Mouse (Mus musculus) adrenal gland, adult (tissue): ENCODE results near the gene Efcab12.

Experiments
- DNase-seq, 2 experiments: peaks; one replicate each; pipeline ENCODE4 v3.0.0; 2022 to 2023; ENCODE audit warnings: low spot score in 1 of 2; ENCODE audit not compliant: inconsistent age in 2 of 2

Efcab12 gene

DNA sequence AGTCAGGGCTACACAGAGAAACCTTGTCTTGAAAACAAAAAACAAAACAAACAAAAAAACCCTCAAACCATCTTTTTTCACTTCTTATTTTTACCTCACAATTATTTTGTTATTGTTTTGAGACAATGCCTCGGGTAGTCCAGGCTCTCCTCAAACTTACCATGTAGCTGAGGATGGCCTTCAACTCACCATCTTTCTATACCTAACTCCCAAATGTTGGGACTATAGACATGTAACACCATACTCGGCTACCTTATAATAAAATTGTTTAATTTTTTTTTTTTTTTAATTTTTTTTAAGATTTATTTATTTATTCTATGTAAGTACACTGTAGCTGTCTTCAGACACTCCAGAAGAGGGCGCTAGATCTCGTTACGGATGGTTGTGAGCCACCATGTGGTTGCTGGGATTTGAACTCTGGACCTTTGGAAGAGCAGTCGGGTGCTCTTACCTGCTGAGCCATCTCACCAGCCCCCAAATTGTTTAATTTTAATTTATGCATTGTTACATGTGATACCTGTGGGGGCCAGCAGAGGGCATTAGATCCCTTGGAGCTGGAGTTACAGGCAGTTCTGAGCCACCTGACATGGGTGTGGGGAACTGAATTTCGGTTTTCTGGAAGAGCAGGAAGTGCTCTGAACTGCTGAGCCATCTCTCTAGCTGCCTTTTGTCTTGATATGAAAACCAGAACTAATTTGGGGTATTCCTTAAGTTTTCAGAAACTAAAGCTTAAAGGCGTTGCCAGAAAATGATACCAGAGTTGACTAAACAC, 8.6 kb upstream of the Efcab12 start:
- peak; percentile 49 to 82 for DNase-seq

DNA sequence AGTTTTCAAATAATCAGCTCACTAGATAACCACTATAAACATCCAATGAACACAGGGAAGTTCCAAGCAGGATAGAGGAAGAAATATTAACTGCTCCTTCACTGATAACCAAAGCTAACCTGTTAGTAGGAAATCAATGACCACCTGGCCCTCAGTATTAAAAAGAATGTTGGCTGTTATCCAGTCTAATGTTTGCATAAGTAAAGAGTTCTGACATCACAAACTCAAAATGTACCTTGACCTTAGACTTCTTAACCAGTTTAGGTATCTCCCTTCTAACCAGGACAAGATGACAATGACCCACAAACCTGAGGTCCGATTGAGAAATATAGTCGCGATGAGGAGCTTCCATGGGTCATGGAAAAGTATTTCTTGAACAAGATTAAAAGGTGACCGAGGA, 6.8 kb upstream of the Efcab12 start:
- no peak for DNase-seq

DNA sequence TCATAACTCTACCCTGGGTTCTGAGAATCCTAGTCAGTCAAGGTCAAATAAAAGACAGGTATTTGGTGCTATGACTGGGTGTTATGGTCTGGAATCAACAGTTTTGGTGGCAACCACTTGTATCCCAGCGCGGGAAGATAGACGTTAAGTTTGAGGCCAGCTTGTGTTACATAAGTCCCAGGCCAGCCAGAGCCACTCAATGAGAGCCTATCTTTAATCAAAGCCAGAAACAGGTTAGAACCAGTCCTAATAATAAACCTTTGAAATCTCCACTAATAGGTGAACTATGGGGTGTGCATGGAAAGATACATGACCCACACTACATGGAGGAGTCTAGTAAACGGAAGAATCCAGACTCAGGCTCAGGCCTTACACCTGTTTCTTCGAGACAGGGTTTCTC, 533 bp upstream of the Efcab12 start:
- no peak for DNase-seq

DNA sequence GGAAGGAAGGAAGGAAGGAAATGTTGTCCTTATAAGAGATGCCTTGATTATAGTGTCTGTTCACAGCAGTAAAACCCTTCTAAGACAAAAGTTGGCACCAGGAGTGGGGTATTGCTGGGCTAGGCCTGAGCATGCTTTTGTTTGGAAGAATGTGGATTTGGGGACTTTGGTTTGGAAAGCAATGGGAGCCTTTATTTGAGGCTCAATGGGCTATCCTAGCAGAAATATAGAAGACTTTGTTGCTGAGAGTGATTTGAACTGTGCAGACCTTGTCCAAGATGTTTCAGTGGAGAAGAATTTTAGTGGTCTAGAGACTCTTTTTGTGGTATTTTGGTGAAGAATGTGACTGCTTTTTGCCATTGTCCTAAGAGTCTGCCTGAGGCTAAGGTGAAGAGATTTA, 4.4 kb downstream of the Efcab12 start:
- no peak for DNase-seq

DNA sequence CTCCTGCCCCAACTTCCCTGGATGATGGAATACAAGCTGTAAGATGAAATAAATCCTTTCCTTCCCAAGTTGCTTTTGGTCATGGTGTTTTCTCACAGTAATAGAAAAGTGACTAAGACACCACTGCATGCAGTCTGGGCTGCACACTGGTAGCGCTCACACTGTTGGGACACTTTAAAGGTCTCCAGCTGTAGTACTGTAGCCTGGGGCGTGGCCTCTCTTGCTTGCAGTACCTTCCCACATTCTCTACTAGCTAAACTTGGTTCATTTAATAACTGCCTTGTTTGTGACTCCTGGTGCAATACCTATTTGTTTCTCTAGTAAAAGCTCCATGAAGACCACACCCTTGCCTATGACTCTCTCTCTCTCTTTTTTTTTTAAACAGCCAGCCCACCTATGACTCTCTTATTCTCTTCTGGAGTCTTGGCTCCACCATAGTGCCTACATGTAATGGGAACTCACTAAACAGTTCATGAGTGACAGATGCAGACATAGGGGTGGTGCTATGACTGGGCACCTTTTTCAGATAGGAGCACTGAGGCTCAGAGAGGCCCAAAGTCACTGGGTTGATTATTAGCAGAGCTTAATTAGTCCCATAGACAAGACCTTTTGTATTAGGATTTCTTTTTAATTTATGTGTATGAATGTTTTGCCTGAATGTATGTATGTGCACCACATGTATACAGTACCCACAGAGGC, 5.9 kb downstream of the Efcab12 start:
- no peak for DNase-seq

DNA sequence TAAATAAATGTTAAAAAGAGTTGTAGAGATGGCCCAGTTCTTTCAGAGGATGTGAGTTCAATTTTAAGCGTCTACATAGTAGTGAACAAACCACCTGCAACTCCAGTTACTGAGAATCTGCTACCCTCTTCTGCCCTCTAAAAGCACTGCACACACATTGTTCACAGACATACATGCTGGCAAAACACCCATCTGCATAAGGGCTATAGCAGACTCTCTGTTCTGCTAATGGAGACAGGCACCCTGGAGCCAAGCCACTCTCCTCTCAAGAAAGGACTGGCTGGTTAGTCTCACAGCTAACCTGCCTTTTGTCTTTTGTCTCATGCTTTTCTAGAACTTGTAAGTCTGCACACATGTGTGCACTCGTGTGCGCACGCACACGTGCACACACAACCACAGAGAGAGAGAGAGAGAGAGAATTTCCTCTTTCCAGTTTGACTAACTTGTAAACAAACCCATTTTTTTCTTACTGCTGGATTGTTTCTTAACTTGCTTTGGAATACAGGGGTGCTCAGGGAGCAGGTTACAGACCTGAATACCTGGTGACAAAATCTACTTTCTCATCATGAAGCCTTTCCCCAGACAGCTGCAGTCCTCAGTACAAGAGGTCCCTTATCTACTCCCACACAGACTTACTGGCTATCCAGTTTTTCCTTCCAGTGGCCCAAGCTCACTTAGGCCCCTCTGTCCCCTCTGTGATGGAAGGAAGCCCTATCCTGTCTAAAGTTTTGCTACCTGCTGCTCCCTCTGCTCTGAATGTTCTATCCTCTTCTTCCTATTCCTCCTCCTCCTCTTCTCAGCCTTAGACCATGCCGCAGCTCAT, 7.2 kb downstream of the Efcab12 start:
- no peak for DNase-seq

DNA sequence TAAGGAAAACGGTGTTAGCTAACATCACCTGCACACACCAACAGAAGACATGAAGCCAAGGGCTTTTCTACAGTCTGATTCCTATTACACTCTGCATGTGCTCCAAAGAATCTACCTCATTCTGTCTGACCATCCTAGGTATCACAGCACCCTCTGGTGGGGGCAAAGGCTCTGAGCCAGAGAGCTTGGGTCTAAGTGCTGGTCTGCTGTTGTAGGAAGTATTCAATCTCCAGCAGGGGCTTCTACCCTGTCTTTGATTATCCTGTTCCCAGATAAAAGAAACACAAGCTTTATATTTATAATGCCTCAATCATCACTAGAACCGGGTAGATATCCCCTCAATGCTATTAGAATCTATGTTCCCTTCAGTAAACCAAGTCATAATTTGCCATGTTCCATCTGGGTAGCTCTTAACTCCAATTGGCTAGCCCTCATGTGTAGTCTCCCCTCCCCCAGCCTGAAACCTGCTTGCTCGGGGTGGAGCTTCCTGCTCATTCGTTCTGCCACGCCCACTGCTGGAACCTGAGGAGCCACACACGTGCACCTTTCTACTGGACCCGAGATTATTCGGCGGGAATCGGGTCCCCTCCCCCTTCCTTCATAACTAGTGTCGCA, 14.3 kb downstream of the Efcab12 start:
- DNase-seq, result peak; percentile 54 to 84

DNA sequence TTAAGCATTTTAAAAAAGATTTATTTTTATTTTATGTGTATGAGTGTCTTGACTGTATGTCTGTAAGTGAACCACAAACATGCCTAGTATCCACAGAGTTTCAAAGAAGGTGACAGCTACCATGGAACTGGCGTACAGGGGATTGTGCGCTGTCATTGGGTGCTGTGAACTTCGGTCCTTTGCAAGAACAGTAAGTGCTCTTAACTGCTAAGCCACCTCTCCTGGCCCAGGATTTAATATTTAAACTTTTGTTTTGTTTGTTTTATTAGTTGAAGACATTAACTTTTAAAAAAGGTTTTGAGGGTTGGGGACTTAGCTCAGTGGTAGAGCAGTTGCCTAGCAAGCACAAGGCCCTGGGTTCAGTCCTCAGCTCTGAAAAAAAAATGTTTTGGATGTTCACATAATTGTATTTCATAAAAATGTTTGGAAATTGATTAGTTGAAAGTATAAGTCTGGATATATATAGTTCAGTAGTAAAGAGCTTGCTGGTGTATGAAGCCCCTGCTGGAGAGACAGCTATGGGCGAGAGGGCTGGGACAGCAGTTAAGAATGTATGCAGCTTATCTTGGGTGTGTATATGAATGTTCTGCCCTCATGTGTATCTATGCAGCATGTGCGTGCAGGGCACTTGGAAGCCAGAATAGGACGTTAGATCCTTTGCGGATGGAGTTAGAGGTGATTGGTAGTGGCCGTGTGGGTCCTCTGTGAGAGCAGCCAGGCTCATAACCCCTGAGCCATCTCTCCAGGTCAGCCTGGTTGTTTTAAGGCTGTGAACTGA, 16.8 kb downstream of the Efcab12 start:
- DNase-seq, result no peak

DNA sequence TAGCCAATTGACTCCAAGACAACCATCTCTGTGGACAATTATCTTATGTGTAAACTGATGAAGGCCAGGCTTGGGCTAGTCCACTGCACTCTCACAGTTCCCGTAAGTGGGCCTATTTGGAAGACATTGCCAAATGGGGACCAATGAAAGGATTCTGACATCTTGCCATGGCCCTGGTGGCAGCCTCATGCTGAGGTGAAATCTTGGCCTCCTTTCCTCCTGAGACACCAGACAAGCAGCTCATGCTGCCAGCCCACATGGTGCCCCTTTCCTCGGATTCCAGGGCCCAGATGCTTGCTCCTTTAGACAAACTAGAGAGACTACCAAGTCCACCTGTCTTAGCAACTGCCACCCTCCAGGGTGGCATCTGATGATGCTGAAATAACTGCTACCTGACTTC, 20.1 kb downstream of the Efcab12 start:
- DNase-seq, result no peak

DNA sequence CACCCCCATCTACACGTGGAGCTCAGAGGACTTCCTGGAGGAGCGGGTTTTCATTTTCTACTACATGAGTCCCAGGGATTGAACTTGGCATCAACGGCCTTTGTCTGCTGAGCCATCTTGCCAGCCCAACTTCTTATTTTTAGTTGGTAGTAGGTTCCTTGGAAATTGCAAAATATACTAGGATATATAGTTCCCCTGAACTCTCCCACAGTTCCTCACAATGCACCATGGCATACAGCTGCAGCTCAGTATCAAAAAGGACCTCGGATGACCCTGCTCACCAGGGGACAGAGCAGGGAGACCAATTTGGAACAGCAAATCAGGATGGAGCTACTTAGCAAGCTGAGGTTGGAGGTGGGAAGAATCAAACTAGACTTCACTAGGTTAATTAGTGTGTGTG, 23.2 kb downstream of the Efcab12 start:
- DNase-seq, result no peak

DNA sequence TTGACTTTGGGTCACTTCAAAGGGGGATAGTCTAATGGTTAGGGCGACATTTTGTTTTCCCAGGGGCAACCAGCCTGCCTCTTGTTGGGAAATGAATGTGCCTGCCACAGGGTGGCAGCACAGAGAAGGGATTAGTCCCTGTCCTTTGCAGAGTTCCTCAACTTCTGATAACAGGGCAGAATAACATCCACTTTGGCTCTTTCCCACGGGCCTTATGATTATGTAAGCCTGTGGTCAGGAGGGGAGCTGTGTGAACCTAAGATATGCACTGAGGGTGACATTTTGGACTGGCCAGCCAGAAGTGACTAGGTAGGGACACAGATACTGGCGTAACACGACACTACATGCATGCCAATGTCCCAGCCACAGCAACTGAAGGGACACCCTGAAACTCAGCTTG, 24.1 kb downstream of the Efcab12 start:
- DNase-seq, result peak; percentile 80 to 89

DNA sequence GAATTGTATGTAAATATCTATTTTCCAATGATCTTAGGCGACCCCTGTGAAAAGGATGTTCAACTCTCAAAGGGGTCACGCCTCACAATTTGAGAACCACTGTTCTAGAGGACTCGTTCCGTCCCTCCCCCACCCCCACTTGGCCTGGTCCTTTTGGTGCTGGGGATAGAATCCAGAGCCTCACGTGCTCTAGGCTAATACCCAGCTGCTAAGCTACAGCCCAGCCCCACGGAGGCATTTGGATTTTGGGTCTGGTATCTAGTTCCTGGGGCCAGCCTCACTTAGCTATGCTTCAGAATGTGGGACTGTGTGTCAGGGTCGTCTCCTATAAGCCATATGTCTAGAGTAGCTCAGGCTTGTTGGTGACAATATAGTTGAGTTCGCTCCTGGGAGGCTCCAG, 26.6 kb downstream of the Efcab12 start:
- no peak for DNase-seq

DNA sequence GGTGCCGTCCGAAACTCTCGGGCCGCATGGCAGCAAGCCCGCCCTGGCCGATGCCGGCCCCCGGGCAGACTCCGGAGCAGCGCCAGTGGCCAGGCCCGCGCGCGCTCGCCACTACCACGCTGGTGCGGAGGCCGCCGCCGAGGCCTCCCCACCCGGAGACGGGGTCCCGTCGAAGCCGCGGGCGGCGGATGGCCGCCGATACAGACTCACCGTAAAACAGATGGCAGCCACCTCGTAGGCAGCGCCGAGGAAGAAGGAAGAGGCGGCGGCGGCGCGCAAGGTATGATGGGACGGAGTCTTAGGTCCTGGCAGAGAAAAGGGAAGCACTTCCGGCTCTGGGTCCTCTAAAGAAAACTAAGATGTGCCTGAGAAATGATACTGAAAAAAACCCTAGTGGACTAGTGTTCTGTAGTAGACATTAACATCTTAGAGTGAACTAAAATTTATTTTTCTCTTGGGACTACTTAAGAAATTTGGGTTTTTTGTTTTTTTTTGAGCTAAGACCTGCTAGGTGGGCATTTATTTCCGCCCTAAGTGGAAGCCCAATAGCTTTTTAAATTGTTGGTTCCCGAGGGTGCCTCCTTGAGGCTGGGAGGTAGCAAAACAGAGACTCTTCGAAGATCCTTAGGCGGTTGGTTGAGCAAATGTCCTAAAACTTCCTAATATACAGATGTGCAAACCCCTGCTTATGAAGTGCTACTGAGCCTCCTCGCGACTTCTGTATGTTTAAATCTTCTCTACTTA, 29.6 kb downstream of the Efcab12 start, which contains the start of gene Rpl32:
Rpl32 (minus strand) TSS at position 260 of the 744 bp plus-strand sequence.
- DNase-seq, result peak; percentile 88 to 98

DNA sequence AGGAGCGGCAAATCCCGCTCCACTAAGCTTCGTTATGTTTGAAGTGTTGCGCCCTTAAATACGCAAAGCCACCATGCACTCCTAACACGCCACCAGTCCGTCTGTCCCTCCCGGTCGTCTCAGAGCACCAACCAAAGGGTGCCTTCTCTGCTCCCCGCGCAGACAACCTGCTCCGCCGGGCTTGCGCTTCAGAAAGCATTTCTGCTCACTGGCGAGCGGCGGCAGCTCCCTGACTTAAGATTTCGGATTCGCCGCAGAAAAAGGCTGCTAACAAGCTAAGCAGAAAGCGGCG, 30.1 kb downstream of the Efcab12 start:
- no peak for DNase-seq

DNA sequence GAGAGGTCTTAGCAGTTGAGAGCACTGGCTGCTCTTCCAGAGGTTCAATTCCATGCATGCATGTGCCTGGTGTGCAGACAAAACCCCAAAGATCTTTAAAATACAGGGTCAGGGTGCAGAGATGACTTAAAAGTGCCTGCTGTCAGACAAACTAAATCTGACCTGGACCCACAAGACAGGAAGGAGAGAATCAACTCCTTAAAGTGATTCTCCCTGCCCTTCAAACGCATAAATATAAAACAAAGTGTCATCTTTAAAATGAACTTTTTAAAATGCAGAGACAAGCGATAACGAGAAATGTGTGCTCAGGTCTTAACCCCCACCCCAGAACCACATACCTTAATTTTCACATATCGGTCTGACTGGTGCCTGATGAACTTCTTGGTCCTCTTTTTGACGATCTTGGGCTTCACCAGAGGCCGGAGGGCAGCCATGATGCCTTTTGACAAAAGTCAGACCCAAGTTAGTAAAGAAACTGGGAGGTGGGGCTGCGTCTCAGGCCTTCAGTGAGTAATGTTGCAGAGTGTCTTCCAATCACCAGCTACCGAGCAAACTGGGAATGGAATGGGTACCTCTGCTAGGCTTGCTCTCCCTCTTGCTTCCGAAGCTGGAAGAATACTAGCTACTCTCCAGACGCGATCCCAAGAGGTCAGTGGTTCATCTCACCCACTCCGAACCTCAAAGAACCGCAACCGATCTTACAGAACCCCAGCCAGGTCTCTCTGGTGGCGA, 30.6 kb downstream of the Efcab12 start:
- no peak for DNase-seq

DNA sequence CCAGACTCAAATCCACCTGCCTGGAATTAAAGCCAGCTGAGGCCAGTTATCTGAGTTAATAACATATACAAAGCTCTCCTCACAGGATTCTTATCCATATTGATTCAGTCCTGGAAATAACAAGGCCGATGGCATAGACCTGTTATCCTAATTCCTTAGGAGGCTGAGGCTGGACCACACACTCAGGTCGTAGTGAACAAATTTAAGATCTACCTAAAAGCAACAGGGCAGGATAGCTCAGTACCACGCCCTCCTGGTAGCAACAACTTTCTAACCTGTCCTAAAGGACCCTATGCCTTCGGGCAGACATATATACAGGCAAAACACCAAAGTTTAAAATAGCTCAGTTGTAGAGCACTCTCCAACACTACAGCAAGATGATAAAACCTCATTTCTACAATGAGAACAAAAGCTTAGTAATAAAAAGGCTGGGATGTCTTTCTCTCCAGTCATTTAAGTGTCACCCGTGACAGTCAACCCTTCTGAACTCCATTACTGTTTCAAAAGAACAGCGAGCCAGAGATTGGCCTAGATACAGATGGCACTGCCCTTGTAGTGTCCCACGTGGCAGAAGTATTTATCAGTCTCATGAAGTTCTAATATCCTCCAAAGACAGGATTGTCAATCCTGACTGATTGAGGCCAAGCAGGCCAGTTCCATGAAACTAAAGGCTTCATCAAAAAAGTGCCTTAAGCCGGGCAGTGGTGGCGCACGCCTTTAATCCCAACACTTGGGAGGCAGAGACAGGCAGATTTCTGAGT, 33.6 kb downstream of the Efcab12 start:
- peak in 1 of 2 experiments; percentile 57 for DNase-seq

DNA sequence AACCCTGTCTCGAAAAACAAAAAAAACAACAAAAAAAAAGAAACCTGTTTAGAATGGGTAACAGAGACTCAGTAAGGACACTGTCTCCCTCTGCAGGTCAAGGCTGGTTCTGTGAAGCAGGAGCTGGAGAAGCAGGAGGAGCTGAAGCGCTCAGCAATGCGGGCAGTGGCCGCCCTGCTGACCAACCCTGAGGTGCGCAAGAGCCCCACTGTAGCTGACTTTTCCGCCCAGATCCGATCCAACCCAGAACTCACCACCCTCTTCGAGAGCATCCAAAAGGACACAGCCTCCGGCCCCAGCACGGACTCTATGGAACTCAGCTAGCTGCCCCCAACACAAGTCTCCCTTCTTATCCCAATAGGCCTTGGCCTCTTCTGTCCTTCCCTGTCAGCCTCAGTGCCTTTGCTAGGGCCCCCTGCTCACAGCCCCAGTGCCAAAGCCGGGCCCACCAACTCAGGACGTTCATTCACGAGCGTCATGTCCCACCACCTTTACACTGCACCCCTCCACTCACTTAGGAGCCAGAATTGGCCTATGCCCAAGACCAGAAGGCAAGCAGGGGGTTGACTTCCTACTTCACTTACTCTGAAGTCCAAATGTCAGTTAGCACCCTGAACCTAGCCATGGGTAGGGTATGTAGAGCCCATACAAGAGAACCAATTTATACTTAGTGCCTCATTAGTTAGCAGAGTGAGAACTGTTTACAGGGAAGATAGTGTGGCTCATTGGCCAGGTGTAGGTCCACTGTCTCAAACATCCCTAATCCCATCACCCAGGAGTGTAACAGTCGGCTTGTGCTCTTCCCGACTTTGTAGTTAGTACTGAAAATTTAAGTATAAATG, 34.5 kb downstream of the Efcab12 start:
- peak; percentile 79 to 90 for DNase-seq

DNA sequence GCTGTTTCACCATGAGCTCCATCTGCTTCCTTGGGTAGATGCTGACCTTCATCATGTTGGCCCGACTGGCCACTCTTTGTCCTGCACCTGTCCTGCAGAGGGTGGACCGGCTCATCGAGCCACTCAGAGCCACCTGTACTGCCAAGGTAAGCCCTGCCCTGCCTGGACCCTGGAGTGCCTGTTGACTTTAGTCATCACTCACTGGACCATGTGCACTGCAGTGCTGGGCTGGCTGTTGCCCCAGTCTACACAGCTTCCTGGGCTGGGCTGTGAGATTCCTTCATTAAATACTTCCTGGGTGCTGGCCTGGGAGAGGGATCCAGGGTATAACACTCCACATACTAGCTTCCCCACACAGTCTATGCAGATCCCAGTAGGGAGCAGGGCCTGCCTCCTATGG, 36.4 kb downstream of the Efcab12 start:
- peak in 1 of 2 experiments; percentile 24 for DNase-seq
